Mouse (Mus musculus) olfactory bulb, adult 2 months (tissue): ENCODE results near the gene Szt2.

Experiments
- CTCF ChIP-seq: fragments of 200-500 bp; IDR thresholded peaks from 2 replicates; pipeline ENCODE4 v1.5.1; 2012; ENCODE audit warnings: low read depth, mild to moderate bottlenecking, low read length, moderate library complexity; ENCODE audit not compliant: insufficient read depth
- POLR2A ChIP-seq: fragments of 200-500 bp; IDR thresholded peaks from 2 replicates; pipeline ENCODE4 v1.6.1; 2012; ENCODE audit warnings: mild to moderate bottlenecking, low read depth, low read length, moderate library complexity; ENCODE audit not compliant: insufficient read depth

DNA sequence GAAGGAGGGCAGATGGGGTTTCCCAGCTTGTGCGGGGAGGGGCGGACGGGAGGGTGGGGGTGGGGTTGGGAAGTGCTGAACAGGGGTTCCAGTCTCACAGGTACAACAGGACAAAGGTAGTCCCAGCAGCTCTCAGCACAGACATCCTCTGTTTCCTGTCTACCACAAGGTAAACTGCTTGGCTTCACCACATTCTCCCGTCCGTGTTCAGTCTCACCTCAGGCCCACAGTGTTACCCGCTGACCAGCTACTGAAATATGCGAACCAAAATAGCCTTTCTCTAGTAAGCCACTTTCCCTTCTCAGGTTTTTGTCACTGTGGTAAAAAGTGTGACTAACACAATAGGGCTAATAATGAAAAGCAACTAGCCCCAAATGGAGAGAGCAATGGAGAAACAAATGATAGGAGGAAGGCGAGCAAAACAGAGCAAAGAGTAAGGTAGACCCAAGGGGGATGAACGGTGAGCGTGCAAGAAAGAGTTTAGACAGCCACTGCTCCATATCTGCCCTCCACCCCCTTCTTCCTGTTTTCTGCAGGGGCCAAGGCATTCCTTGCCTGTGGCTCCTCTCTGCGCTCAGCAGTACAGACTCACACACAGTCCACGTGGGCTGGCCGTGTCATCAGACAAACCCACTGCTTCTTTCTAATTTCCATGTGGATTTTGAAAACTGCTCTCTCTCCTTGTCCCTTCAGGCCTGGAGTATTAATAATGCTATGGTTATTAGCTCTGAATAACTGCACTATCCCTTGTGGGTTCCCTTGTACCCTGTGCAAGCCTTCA lies 61.4 kb downstream of the Szt2 start:
- TF ChIP-seq POLR2A, result no peak
- no peak for TF ChIP-seq CTCF
